Mouse (Mus musculus): ENCODE data around the gene Gsap. TPM values are rescaled to one million over a fixed set of nuclear protein-coding genes. Genes with fewer than 3 reads are reported as not detected.
"Not testable (repeated sequence)": the region's sequence is repeated elsewhere in the genome, so short reads cannot be mapped to it uniquely, and the experiment has no call there.

Gsap gene
- polyA plus RNA-seq, 2 experiments from 2014 or later = 36.4 to 48.7 TPM

GRCm38 (mm10) chr5:21261202-21261844 is 75.3 kb downstream of the Gsap start:
- ATAC-seq = no peak

DNA sequence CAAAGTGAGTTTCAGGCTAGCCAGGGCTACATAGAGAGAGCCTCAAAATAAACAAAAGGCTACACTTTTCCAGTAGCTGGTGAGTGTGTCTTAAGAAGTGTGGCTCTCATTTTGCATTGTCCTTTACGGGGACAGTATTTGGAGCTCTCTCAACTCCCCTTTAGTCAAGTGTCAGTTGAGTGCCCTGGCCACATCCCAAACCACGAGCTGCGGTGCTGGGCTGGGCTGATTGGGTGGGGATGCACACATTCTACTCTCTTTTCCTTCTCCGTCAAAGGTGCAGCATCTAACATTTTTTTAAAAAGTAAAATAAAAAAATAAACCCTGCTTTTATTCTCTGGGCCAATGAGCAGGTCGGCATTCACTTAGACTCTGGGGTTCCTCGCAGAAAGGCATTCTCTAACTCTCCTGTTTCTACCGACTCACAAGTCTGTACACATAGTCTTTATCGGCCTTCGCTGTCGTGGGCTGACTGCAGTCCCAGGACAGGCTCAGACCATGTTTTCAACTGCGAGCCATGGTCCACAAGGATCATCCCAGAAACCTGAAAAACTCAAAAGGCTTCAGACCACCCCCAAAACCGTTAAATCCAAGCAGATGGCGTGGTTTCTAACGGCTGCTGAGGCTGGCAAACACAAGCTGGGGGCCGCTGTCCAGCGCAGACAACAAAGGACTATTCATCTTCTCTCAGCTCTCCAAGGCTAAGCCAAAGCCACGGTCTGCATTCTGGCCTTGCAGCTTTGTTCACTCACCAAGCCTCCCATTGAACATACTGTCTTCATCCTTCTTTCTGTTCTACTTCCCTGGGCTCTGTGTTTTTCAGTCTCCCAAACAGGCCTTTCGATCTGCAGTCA is 77.4 kb downstream of the Gsap start:
- no peak for ATAC-seq

GRCm38 (mm10) chr5:21264352-21265021 is 78.4 kb downstream of the Gsap start:
- no peak for ATAC-seq

DNA sequence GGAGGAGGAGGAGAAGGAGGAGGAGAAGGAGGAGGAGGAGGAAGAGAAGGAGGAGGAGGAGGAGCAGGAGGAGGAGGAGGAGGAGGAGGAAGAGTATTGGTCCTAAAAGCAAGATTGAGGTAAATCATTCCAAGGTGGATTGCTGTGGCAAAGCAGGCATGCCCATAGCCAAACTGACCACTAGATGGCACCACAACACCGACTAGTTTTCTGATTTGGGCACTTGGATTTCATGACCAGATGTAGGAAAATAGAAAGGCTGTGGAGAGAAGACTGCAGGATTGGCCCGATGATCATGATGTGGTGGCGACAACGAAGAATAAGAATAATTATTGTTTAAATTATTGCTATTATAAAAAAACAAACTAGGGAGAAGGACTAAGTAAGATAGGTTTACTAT is 79.0 kb downstream of the Gsap start:
- ATAC-seq = peak; percentile 87

- no peak for ATAC-seq
These were observed 81.0 kb downstream of the Gsap start for GRCm38 (mm10) chr5:21267090-21267489.

- ATAC-seq = no peak
These were observed 83.4 kb downstream of the Gsap start for GRCm38 (mm10) chr5:21269446-21269845.

- no peak for ATAC-seq
These were observed 84.7 kb downstream of the Gsap start for GRCm38 (mm10) chr5:21270756-21271155.

GRCm38 (mm10) chr5:21271386-21272354 is 85.6 kb downstream of the Gsap start:
- ATAC-seq = no peak

- ATAC-seq = not testable (repeated sequence)
These were observed 91.6 kb downstream of the Gsap start for GRCm38 (mm10) chr5:21277685-21278084.

DNA sequence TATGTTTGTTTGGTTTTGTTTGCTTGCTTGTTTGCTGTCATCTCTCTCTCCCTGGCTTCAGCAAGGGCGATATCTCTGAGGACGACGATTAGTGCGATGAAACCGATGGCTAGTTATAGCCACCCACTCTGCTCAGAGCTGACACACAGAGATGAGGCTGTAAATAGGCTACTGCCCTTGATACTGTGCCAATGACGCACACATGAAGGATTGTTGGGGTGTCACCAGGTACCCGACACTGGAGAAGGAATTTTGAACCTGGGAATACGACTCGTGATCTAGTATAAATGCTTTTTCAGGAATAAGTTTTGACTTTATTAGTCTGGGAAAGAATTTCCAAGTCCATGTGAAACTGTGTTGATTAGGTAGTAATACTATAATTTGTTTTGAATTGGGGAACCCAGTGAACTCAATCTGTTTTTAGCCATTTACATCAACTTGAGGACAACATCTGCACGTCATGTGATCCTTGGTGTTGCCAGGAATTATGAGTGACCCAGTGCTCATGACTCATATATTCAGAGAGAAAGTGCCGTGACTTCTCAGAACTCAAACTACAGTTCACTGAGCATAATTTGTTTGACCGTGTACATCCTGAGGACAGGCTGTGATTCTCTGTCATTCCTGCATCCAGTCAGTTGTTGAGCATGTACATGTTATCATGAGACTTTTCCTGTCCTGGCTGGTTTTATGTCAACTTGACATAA is 97.5 kb downstream of the Gsap start:
- no peak for ATAC-seq

DNA sequence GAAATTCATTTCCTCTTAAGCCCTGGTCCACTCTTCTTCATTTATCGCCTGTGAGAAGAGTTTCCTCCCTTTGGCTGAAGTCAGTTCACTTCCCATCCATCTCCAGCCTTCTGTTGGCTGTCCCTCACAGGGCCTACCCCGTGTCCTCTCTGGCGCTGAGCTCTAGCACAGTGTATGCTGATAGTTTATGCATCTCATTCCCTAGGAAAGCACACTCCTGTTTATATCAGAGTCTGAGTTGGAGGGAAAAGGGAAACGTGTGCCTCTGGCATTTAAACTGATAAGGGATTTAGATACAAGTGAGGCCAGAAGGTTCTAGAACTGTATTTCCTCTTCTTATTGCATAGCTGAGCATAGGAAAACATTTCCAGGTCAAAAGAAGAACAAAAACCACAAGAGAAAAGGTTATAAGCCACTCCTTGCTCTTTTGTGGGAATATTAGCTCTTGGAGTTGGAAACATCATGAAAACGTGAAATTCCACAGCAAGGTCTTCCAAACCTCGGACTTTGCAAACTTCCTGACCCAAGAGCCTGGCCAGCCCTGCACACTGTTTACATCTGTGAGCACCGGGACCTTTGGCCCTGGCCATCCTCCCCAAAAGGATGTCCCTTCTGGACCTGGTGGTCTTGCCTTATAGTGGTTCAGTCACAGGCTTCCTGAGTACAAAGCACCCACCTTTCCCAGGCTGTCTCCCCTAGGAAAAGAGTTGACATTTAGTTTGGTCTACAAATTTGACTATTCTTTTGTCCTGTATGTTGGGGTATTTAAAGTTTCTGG is 102.8 kb downstream of the Gsap start:
- no peak for ATAC-seq

DNA sequence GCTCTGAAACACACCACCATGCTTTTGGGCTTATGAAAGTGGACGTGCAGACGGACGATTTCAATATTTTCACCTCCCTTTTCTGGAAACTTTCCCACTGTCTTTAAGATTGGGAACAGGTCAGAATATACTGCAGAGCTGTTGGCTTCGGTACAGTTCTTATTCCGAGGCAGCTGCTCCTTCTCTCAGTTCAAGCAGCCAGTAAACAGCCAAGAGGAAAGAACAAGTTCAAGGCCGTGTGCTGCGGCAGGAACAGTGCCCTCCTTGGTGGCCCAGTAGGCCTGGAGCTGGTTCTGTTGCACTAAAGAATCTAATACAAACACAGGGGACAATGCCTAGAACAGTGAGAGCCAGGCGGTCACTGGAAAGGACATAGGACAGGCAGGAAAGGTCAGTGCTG is 104.5 kb downstream of the Gsap start:
- no peak for ATAC-seq

GRCm38 (mm10) chr5:21295683-21296082 is 109.6 kb downstream of the Gsap start:
- ATAC-seq = no peak

- ATAC-seq = no peak
These were observed 113.2 kb downstream of the Gsap start for GRCm38 (mm10) chr5:21299076-21299755.

DNA sequence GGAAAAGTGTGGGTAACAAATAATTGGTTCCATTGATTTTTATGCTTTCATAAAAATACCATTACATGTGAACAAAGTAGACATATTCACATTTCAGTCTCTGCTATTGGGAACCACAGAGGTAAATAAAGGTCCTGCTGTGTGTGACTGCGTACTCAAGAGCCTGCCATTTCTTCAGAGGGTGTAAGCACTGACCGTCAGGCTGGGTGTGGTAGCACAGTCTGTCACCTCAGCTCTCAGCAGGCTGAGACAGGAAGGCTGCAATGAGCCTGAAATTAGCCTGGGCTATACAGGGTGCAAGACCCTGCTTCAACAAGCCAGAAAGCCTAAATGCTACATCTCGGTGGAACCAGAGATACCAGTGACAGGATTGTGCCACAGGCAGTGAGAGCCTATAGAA is 114.0 kb downstream of the Gsap start:
- no peak for ATAC-seq

DNA sequence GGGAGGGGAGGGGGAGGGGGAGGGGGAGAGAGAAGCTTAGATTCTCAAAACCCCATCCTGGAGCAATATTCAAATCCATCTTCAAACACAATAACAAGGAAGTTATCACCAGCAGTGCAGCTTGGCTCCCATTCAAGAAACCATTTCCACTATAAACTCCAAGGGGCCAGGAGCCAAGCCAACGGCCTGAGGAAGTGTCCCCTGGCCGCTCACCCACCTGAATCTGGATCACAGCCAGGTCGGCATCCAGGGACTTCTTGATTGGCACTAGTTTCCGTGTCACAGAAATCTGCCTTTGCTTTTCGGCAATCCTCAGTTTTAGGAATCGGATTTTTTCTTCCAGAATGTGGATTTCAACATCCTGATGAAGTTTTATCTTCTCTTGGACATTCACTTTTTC is 115.0 kb downstream of the Gsap start:
- no peak for ATAC-seq

GRCm38 (mm10) chr5:21307165-21307564 is 121.1 kb downstream of the Gsap start:
- ATAC-seq = no peak

DNA sequence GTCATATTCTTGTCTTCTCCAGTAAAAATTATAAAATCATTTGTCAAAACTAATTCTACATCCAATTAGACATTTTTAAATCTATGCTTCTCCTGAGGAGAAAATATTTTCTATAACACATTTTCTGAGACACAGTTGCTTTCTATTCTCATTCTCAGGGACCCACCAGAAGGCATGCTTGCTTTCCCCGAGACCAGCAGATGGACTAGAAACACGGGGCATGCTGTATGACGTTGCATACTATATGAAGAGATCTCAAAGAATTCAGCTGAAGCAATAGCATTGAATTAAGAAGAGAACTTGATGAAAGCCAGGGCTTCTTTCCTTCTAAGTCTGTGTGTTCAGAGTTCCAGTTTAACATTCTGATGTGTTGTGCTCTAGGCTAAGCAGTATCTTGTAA is 128.6 kb downstream of the Gsap start:
- no peak for ATAC-seq

DNA sequence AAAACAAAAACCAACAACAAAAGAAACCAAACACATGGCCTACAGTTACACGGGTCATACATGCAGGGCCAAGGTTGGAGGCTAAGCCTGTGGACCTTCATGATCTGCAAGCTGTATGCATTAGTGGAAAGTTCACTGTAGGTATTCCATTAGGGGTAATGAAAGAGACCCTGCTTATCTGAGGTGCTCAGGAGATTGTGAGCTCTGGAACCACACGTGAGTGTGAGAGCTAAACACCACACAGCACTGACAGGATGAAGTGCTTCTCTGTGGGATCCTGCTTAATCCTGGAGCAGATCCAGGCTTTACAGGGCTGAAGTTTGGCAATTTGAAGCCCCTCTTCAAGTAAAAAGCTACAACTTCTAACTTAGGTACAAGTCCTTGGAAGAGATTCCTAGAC is 134.1 kb downstream of the Gsap start:
- ATAC-seq = no peak

DNA sequence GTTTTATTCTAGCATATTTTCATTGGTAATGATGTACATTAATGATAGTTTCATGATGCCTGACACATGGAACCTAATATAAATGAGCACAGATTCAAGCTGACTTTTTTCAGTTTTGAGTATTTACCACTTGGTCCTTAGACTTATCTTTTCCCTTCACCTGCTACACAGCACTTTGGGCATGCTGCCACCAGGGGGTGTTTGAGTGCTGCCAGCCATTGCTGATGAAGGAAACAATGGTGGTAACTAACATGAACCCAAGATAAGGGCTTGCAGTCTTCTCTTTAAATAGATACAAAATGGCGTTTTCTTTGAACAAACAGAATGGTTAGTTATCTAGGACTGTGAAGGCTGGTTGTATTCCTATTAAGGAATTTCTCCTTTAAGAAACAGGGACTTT is 140.4 kb downstream of the Gsap start:
- ATAC-seq = peak; percentile 99

Measured in CD4-positive, CD25-positive, alpha-beta regulatory T cell, adult 4 months (primary cell).